Mouse (Mus musculus) layer of hippocampus, postnatal 14 days (tissue): ENCODE measurements at regions not wholly inside any gene's neighbourhood (a gene's known extent, or its start where the extent isn't known, plus 50 kb on each side); places are given as distances from the start of the nearest gene placed in this dataset.

Experiments used
- DNase-seq, 2 experiments: peaks; one replicate each; pipeline ENCODE4 v3.0.0; 2021 to 2022; ENCODE audit warnings: low spot score in 2 of 2, mixed read lengths in 1 of 2

DNA sequence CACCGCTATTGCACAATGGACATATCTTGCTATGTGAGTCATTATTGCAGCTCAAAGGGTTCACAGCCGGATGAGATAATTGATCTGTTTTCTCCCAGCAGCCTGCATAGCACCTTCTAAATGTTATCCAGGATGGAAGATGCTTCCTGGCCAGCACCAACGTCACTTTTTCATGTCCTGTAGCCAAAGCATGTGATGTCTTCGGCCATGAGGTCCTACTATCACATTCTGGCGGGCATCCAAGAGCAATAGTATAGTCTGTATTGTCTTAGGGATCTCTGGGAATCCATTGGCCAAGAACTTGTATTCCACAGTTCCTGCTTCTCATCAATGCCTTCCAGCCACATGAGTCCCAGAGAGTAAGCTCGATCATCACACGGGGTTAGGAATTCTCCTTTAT is 70.6 kb downstream of the Npy start:
- no peak for DNase-seq

DNA sequence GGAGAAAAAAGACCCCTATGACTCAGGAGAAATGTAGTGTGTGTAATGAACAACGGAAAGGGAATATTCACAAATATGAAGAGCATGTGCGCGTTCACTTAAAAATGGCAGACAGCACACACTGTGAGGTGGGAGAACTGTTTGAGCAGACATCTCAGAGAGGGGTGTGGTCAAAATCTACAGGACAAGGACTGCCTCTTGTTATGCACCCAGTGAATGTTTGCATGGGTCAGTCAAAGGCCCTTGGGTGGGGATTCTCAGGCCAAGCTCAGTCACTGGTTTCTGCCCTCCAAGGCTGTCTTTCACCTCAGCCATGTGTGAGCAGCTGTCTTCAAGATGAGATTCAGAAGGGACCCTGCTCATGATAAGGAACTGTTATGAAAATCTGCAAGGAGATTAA is 76.6 kb downstream of the Npy start:
- DNase-seq, result no peak

DNA sequence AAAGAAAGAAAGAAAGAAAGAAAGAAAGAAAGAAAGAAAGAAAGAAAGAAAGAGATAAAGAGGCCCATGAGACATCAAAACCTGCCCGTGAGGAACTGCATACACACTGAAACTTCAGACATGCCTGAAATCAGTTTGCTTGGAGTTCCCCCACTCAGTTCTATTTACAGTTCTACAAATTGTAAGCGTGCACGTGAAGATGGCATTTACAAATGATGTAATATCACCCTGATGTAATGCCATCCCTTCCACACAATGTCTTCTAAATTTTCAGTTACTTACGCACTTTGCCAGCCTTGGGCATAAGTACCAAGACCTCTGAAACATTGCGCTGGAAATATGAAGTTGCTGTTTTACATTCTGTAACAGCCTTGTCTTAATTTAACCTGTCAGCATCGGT is 79.0 kb downstream of the Npy start:
- no peak for DNase-seq

DNA sequence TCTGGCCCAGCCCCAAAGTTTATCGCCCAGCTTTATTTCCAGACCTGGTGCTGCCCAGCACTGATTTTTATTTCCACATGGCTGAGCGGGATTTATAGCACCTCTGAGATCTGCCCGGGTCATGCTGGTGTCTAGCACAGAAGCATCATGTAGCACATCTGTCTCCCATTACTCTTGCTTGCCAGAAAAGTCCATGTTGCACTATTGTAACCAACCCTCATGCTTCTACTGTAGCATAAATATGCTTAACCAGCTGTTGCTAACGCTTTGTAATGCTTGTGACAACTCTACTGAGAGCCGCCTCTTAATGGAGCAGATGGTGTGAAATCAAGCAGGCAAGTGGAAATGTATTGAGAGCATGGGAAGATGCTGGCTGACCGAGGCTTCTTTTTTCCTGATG is 81.5 kb downstream of the Npy start:
- DNase-seq, result peak in 1 of 2 experiments; percentile 30

DNA sequence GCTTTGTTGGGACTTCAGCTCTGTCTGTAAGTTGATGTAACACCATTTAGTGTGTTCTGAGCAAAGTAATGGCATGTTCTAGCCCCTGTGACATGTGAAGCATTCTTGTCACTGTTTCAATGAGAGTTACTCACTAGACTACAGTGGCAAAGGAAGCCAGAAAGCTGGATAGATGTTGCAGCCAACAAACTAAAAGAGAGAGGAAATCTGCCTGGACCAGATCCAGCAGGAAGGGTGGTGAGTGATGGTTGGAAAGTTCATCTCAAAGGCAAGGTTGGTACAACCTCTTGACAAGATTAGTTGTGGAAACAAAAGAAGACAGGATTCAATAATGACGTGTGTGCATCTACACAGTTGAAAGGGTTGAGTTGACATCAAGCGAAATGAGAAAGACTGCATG is 83.9 kb downstream of the Npy start:
- DNase-seq, result no peak

DNA sequence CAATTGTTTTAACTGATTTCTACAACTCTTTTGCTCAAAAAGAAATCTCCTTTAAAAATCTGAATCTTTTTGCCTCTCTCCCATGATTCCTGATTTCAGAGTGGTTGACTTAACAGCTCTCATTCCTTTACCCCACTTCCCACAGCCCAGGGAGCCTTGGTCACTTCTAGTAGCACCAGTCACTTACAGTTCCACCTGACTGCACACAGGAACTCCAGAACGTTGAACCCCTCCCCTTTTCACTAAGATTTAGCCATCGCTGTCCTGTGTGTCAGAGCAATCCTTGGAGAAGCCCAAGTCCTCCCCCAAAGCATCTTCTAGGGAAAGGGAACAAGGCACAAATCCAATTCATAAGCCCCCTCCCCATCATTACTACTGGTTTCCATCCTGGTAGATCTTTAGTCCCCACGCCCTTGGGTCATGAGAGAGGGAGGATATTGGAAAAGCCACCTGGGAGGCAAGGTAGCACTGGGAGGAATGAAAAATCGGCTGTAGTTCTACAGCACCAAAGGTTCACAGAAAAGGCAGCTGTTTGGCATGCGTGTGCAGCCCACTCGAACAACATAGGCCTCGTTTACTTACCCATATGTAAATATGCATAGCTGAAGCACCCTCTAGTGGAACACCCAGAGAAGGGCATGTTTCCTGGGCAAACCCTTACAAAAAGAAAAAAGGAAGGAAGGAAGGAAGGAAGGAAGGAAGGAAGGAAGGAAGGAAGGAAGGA is 96.7 kb downstream of the Npy start:
- DNase-seq, result peak in 1 of 2 experiments; percentile 63

DNA sequence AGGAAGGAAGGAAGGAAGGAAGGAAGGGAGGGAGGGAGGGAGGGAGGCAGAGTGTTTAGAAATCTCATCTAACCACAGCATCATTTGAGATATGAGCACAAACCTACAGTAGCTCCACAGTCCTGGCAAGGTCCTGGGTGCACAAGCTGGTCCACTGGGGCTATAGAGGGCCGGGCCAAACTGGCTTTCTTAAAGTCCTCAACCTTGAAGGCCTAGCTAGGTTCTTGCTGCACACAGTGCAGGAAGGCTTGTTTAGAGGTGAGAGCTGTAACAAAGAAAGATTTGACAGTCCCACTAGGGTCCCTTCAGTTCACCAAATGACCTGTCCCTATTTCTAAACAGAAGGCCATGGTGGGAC is 97.3 kb downstream of the Npy start:
- no peak for DNase-seq

DNA sequence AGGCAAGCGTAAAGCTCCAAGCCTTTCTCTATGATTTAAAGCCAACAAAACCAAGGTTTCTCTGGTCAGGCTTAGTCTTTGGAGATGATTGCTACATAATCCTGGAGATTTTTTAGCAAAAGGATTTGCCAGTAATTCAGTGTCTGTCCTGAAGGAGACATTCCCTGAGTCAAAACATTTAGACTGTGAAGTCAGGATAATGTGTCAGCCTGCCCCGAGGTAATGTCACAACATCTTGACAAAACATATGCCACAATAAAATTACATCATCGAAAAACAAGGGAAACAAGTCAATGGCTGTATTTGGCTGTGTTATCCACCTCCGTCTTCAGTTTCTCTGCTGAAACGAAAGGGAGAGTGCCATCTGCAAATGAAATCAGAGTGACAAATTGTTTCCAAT is 101.8 kb downstream of the Npy start:
- DNase-seq, result peak in 1 of 2 experiments; percentile 43

DNA sequence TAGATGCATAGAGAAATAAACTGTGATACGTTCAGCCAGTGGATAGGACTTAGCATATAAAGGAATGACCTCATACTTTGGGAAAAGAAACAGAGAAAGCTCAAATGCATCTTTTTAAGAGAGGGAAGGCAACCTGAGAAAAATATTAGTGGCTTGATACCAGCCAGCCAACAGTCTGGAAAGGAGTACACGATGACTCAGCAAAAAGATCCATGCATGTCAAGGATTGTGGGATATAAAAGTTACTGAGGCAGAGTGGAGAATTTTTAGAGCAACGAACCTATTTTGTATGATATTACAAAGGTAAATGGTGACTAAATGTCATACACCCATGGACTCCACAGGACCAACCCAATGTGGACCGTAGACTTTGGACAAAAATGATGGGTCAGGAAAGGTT is 105.6 kb downstream of the Npy start:
- no peak for DNase-seq

DNA sequence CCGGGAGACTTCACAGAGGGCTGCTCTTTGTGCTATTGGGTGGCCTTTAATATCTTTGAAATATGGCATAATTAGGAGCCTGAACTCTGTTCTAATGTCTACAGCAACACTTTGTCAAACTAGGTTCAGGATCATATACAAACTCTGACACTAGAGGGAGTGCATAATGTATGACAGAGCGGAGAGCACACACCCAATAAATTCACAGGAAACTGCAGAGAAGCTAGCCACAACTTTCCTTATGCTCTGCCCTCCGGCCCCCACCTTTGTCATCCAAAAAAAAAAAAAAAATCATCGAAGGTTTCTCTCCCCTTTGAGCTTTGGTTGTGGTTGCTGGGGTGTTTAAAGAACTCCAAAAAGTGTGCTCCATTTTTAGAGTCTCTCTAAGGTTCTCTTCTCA is 107.6 kb downstream of the Npy start:
- DNase-seq, result peak in 1 of 2 experiments; percentile 41

DNA sequence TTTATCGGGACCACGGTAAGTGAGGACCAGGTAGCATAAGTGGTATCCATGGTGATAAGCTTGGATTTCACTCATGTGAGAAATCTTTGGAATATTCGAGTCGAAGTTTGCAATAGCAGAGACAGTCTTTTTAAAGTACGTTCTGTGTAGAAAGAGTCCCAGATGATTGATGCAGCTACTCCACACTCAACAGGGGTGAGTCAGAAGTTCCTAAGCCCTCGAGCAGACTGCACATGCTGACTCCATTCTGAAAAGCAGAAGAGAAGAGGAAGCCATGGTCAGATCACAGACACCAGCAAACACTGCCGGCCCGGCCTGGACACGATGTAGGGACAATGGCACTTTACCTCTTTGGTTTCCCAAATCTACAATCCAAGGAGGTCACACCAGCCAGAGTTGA is 120.6 kb downstream of the Npy start:
- no peak for DNase-seq

DNA sequence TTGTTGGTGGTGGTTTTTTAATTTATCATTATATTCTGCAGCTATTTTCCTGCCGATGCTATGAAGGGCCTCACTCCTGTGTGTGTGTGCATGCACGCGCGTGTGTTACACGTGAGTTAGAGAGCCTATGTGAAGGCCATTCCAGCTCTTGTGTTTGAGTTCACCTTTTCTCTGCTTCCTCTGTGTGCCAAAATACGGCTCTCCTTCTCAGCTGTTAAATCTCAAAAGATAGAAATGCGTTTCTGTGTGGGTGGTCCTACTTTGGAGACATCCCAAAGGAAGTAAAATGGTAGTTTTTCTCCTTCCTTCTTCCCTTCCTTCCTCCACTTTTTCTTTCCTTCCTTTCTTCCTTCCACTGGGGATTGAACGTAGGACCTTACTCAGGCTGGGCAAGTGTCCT is 136.4 kb downstream of the Npy start:
- no peak for DNase-seq

DNA sequence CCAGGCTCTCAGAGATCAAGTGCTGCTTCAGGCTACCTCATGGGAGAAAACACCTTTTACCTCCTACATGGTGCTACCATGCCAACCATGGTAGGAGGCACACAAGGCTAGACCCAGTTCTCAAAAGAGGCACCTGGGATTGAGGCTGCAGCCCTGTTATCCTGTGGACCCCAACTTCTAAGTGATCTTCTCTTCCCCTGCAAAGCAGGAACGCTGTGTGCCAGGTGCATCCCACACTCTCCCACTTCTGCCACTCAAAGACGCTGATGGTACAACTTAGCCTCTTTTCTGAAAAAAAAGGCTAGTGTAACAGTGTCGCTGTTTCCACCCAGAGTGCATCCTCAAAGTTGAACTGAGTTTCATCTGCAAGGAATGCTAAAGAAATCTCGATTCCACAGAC is 138.7 kb downstream of the Npy start:
- DNase-seq, result no peak

DNA sequence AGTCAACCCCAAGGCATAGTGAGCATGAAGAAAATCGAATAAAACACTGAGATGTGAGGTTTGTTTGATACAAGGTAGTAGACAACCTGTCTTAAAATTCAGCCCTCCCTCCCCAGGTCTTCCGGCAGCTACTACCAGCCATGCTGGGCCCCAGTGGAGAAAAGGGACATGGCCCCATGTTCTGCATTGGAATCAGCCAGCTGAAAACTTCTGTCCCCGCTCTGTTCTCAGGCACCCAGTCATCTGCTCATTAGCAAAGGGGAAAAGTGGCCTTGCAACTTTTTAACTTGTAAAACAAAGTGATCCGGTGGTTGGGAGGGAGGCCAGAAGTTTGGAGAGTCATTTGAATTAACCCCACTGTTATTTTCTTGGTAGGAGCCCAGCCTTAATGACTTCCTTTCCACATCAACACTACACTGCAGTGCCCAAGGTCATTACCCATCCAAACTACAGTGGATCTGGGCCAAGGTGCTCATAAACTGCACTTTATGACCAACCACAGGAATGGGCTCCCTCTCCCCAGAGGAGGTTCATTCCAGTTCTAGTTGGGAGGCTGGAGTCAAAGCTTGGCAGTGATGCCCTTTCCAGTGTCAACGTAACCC is 143.5 kb downstream of the Npy start:
- no peak for DNase-seq

DNA sequence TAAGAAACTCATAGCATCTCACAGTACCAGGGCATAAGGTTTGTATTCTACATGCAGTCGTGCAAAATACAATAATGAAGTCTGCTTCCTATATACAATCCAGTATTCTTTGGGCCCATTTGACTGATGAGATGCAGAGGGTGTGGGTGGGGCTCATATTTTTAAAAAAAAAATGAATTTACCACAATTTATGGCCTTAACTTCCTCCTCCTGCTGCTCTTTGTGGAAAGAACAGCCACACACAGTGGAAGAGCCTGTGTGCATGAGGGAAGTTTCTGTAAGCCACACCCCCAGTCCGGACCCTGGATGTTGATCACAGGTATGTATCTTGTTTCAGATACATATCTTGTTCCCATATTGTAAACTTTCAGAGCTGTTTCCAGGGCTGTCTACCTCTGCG is 143.5 kb upstream of the Mpp6 start:
- DNase-seq, result no peak

DNA sequence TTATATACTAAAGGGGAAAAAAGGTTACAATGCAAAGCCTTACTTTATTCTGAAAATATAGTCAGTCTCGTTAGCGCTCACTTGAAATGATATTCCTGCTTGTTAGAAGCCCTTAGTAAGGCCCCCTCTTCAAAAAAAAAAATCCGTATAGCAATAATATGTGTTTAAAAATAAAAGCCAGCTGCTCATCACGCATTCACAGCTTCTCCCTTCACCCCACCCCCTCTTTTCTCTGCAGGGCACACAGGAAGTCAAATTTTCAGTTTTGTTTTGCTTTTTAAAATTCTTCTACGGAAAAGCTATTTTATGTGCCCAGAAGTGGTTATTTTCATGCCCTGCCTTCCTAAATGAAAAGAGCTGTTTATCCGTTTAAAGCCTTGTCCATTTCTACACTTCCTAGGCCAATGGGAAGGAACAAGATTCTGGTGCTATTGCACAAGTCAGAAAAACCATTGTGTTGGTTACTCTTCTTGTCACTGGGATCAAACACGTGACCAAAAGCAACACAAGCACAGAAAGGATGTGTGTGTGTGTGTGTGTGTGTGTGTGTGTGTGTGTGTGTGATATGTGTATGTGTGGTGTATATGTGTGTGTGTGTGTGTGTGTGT is 136.7 kb upstream of the Mpp6 start:
- no peak for DNase-seq

DNA sequence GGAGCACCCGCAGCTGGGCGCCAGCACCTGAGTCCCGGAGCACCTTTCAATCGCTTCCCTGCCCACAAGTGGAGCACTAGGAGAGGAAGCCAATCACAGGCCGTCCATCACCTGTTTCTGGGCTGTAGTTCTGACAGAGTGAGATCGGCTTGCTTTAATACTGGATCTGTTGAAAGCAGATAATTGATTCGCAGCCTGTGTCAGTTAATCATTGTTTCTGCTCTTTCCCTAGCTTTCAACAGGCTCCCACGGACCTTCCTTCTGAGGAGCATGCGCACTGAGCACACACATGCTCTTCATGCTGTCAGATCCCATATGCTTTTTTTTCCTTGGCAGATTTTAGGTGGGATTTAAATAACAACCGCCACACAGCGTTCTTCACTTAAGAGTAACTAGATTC is 132.3 kb upstream of the Mpp6 start:
- DNase-seq, result peak; percentile 54 to 85

DNA sequence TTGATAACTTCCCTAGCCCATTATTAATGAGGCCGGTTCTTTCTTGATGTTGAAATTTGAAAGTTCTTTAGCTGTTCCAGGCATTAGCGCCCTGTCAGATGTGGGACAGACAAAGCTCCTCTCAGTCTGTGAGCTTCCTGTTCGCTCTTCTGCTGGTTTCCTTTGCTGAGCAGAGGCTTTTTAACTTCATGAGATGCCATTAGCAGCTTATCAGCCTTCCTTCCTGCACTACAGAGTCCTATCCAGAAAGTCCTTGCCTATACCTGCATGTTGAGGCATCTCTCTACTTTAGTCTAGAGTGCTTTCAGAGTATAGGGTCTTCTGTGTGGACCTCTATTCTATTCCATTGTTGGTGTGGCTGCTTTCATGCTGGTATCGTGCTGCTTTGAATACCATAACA is 126.3 kb upstream of the Mpp6 start:
- DNase-seq, result no peak

DNA sequence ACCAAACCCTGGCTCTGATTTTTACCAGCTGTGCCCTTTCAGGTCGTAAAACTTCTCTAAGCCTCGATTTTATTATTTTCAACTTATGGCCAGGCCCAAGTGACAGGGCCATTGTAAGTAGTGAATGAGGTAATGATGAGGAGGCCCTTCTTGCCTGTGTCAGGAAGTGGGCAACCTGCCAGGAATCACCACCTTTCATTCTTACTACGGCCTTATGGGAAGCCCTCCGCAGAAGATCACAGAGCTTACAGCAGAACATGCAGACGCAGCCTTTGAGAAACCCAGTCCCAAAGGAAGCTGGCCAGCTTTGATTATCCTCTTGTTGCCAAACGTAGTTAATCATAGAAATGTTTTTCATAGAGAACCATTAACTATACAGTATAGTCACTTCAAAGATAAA is 124.9 kb upstream of the Mpp6 start:
- DNase-seq, result no peak

DNA sequence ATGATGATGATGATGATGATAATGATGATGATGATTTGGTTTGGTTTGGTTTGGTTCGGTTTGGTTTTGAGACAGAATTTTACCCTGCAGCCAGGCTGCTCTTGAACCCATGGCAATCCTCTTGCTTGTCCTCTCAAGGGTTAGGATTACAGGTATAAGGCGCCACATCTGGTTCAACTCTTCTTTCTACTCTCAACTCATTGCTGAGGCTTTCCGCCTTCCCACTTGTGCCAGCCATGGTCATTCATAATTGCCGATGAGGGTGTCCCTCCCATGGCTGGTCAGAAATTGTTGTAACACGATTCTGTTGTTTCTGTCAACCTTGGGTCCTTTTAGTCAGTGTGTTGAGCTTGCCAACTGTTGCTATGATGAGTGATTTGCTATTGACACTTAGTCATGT is 122.9 kb upstream of the Mpp6 start:
- DNase-seq, result no peak

DNA sequence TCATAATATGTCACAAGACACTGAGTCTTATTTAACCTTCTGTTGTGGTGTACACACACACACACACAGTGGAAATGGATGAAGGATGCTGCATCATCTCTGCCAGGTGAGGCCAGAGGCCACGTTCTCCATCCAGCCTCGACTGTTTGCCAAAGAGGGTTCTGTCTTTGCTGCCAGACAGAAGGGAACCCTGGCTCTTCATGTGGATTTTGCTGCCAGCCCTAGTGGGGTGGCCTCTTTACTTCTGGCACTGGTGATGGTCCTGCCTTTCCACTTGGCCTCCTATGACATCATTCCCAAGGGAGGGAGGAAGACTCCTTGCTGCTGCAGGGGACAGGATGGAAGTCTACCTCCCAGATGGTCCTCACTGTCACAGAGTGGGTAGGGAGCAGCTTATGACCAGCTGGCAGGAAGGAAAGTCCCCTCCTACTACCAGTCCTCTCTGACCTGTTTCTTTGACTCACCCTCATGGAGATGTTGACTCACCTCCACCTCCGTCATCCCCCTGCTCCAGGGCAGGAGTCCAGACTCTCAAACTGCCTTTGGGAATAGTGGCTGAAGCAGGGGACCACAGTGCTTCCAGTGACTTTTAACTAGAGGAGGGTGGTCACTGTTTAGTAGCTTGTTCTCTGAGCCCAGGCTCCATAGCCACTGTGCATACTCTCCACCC is 122.4 kb upstream of the Mpp6 start:
- no peak for DNase-seq
